Mouse (Mus musculus): ENCODE data around the gene Gja10. TPM values are rescaled to one million over a fixed set of nuclear protein-coding genes. Genes with fewer than 3 reads are reported as not detected.

The Gja10 gene
- polyA plus RNA-seq (2012; fragmentation: generic; extraction: Trizol) = not detected

DNA sequence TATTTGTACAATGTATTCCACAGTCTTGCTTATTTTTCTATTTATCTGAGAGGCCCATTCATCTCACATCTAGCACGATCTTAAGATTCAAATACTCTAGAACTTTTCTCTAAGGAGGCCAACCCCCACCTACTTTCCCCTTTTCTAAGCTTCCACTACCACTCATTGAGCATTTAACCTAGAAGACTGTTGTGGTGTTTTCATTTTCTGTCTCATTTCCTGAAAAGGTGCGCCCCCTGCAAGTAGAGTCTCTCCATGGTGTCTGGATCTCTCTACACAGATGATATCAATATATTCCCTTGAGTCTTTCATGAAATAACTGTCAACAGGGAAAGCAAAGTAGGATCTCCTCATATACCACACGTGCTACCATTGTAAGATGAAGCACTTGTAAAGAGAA lies at the start of gene Gja10:
Gene Gja10 (minus strand): TSS at position 101 of the 400 bp plus-strand sequence.
- TF ChIP-seq CEBPB (IDR thresholded peaks at IDR 0.05; ENCODE audit: insufficient read depth, poor library complexity, severe bottlenecking) = no peak
- no peak for TF ChIP-seq SRF (IDR thresholded peaks at IDR 0.05; ENCODE audit: control insufficient read depth, insufficient read length, low read depth)
- no peak for TF ChIP-seq MYOD1 (IDR thresholded peaks at IDR 0.05; ENCODE audit: control insufficient read depth in 1 of 3, insufficient read length in 2 of 3, low read depth in 2 of 3)
- no peak for TF ChIP-seq MYOG (IDR thresholded peaks at IDR 0.05; ENCODE audit: control insufficient read depth in 1 of 3, insufficient read depth in 1 of 3, insufficient read length in 2 of 3, low read depth in 2 of 3)
- TF ChIP-seq POLR2A (IDR thresholded peaks at IDR 0.05; ENCODE audit: insufficient read length, low read depth) = no peak
- no peak for TF ChIP-seq TCF12 (IDR thresholded peaks at IDR 0.05; ENCODE audit: insufficient read depth, poor library complexity, severe bottlenecking)
- TF ChIP-seq E2F4 (IDR thresholded peaks at IDR 0.05; ENCODE audit: insufficient read depth) = no peak
- TF ChIP-seq REST (IDR thresholded peaks at IDR 0.05; ENCODE audit: insufficient read depth, insufficient read length) = no peak
- no peak for TF ChIP-seq POLR2AphosphoS2 (IDR thresholded peaks at IDR 0.05; ENCODE audit: insufficient read length, low read depth)
- no peak for TF ChIP-seq TCF3 (IDR thresholded peaks at IDR 0.05; ENCODE audit: insufficient read length, low read depth)
- no peak for TF ChIP-seq USF1 (IDR thresholded peaks at IDR 0.05; ENCODE audit: low read depth)
- TF ChIP-seq MAX (IDR thresholded peaks at IDR 0.05; ENCODE audit: low read depth) = no peak
- no peak within 1 kb of the TSS for H3K4me2 ChIP-seq (ENCODE audit: low read depth)
- no peak within 1 kb of the TSS for H3K4me3 ChIP-seq
- no peaks in the 10 kb centered on the region for H3K27me3 ChIP-seq (ENCODE audit: control insufficient read depth, insufficient read depth, insufficient read length)
- H3K79me2 ChIP-seq (ENCODE audit: control insufficient read depth, insufficient read depth) = no peaks in the 10 kb centered on the region
- H3K36me3 ChIP-seq (ENCODE audit: control insufficient read depth, insufficient read depth) = no peaks in the 10 kb centered on the region
- no peak within 1 kb of the TSS for H3ac ChIP-seq (ENCODE audit: control insufficient read depth, insufficient read length)

DNA sequence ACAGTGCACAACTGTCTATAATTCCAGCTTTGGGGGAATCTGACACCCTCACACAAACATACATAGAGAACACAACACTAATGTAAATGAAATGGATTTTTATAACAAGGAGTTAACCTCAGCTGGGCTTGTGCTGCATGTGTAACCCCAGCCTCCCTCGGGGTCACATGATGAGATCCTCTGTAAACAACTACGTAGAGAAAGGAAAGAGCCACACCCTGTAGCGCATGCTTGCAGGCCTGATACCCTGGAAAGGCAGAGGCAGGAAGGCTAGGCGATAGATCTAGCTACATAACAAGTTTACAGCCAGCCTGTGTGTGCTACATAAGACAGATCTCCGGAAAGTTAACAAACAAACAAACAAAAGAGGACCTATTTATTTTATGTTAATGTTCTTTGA lies 49.1 kb upstream of the Gja10 start:
- H3K79me2 ChIP-seq (ENCODE audit: control insufficient read depth, insufficient read depth) = no peaks in the 10 kb centered on the region
- no peaks in the 10 kb centered on the region for H3K27me3 ChIP-seq (ENCODE audit: control insufficient read depth, insufficient read depth, insufficient read length)
- peaks cover 18% of the 10 kb centered on the region for H3K36me3 ChIP-seq (ENCODE audit: control insufficient read depth, insufficient read depth)
- no peak overlapping the region for H3ac ChIP-seq (ENCODE audit: control insufficient read depth, insufficient read length)
- no peak overlapping the region for H3K4me2 ChIP-seq (ENCODE audit: low read depth)
- no peak overlapping the region for H3K4me3 ChIP-seq
- TF ChIP-seq POLR2A (IDR thresholded peaks at IDR 0.05; ENCODE audit: insufficient read length, low read depth) = no peak
- TF ChIP-seq MYOG (IDR thresholded peaks at IDR 0.05; ENCODE audit: control insufficient read depth in 1 of 3, insufficient read depth in 1 of 3, insufficient read length in 2 of 3, low read depth in 2 of 3) = no peak
- no peak for TF ChIP-seq MYOD1 (IDR thresholded peaks at IDR 0.05; ENCODE audit: control insufficient read depth in 1 of 3, insufficient read length in 2 of 3, low read depth in 2 of 3)
- no peak for TF ChIP-seq SRF (IDR thresholded peaks at IDR 0.05; ENCODE audit: control insufficient read depth, insufficient read length, low read depth)
- no peak for TF ChIP-seq REST (IDR thresholded peaks at IDR 0.05; ENCODE audit: insufficient read depth, insufficient read length)
- TF ChIP-seq TCF12 (IDR thresholded peaks at IDR 0.05; ENCODE audit: insufficient read depth, poor library complexity, severe bottlenecking) = no peak
- no peak for TF ChIP-seq E2F4 (IDR thresholded peaks at IDR 0.05; ENCODE audit: insufficient read depth)
- TF ChIP-seq MAX (IDR thresholded peaks at IDR 0.05; ENCODE audit: low read depth) = no peak
- TF ChIP-seq POLR2AphosphoS2 (IDR thresholded peaks at IDR 0.05; ENCODE audit: insufficient read length, low read depth) = no peak
- TF ChIP-seq CEBPB (IDR thresholded peaks at IDR 0.05; ENCODE audit: insufficient read depth, poor library complexity, severe bottlenecking) = no peak
- no peak for TF ChIP-seq USF1 (IDR thresholded peaks at IDR 0.05; ENCODE audit: low read depth)
- TF ChIP-seq TCF3 (IDR thresholded peaks at IDR 0.05; ENCODE audit: insufficient read length, low read depth) = no peak

DNA sequence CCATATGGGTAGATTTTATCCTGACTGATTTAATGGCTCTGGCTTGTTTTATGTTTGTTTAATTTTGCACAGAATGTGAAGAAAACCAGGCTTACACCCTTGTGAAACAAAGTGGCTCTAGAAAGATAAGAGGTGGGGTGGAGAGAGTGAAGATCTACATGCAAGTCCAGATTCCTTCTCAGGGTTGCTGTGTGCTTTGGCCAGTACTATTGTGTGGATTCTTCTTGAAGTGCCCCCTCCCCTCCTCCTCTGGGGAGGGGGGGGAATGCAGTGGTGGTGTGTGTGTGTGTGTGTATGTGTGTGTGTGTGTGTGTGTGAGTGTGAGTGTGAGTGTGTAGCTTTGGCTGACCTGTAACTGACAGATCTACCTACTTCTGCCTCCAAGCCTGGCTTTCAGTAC lies 19.1 kb upstream of the Gja10 start:
- Histone ChIP-seq H3ac (ENCODE audit: control insufficient read depth, insufficient read length) (no peak overlapping the region), H3K27me3 (ENCODE audit: control insufficient read depth, insufficient read depth, insufficient read length) (no peaks in the 10 kb centered on the region), H3K4me2 (ENCODE audit: low read depth) (no peak overlapping the region), H3K79me2 (ENCODE audit: control insufficient read depth, insufficient read depth) (peaks cover 78% of the 10 kb centered on the region), H3K4me3 (no peak overlapping the region), H3K36me3 (ENCODE audit: control insufficient read depth, insufficient read depth) (no peaks in the 10 kb centered on the region)
- TF ChIP-seq USF1 (IDR thresholded peaks at IDR 0.05; ENCODE audit: low read depth) (no peak), MYOG (IDR thresholded peaks at IDR 0.05; ENCODE audit: control insufficient read depth in 1 of 3, insufficient read depth in 1 of 3, insufficient read length in 2 of 3, low read depth in 2 of 3) (no peak), E2F4 (IDR thresholded peaks at IDR 0.05; ENCODE audit: insufficient read depth) (no peak), TCF3 (IDR thresholded peaks at IDR 0.05; ENCODE audit: insufficient read length, low read depth) (no peak), MYOD1 (IDR thresholded peaks at IDR 0.05; ENCODE audit: control insufficient read depth in 1 of 3, insufficient read length in 2 of 3, low read depth in 2 of 3) (no peak), POLR2A (IDR thresholded peaks at IDR 0.05; ENCODE audit: insufficient read length, low read depth) (no peak), MAX (IDR thresholded peaks at IDR 0.05; ENCODE audit: low read depth) (no peak), SRF (IDR thresholded peaks at IDR 0.05; ENCODE audit: control insufficient read depth, insufficient read length, low read depth) (no peak), POLR2AphosphoS2 (IDR thresholded peaks at IDR 0.05; ENCODE audit: insufficient read length, low read depth) (no peak), TCF12 (IDR thresholded peaks at IDR 0.05; ENCODE audit: insufficient read depth, poor library complexity, severe bottlenecking) (no peak), REST (IDR thresholded peaks at IDR 0.05; ENCODE audit: insufficient read depth, insufficient read length) (no peak), CEBPB (IDR thresholded peaks at IDR 0.05; ENCODE audit: insufficient read depth, poor library complexity, severe bottlenecking) (no peak)

DNA sequence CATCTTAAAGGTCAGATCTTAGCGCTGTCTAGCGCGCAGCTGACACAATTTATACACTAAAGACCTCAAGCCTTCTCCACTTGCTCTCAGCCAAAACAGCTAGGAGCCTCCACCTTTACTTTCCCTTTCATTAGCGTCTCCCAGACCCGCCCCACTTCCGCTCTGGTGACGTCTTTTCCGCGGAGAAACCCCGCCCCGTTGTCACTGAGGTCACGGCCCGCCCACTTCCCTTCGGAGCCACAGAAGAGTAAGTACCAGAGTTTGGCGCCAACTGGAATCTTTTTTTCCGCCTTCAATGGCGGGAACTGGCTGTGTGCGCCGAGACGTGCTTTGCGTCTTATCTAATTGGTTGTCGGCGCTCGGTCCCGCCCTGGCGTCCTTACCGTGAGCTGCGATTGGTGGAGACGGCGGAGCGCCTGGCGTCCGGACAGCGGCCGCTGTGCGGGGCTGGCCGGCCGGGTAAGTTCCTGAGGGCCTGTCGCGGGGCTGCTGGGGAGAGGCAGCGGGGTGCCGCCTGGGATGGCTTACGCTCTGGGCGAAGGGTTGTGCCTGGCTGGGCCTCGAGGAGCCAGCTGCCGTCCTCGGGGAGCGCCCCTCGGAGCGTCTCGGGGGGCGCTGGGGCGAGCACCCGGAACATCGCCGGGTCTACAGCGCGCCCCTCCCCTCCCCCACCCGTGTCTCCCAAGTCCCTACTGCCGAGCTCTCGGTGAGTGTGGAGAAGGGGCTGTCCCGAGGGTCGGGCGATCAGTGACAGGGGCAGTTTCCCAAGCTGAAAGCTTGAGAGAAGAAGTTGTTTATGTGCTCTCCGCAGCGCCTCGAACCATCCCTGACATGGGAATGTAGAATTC lies 12.7 kb upstream of the Gja10 start, which contains the start of gene Casp8ap2:
Gene Casp8ap2 (plus strand): TSS at position 418 of the 848 bp plus-strand sequence.
- Histone ChIP-seq H3K36me3 (ENCODE audit: control insufficient read depth, insufficient read depth) (no peaks in the 10 kb centered on the region), H3K4me2 (ENCODE audit: low read depth) (peak within 1 kb of the TSS; percentile 93)
- TF ChIP-seq TCF12 (IDR thresholded peaks at IDR 0.05; ENCODE audit: insufficient read depth, poor library complexity, severe bottlenecking) (no peak), POLR2AphosphoS2 (IDR thresholded peaks at IDR 0.05; ENCODE audit: insufficient read length, low read depth) (peak; percentile 73), REST (IDR thresholded peaks at IDR 0.05; ENCODE audit: insufficient read depth, insufficient read length) (no peak), E2F4 (IDR thresholded peaks at IDR 0.05; ENCODE audit: insufficient read depth) (peak; percentile 92), POLR2A (IDR thresholded peaks at IDR 0.05; ENCODE audit: insufficient read length, low read depth) (peak; percentile 75), MYOD1 (IDR thresholded peaks at IDR 0.05; ENCODE audit: control insufficient read depth in 1 of 3, insufficient read length in 2 of 3, low read depth in 2 of 3) (peak in 1 of 3 experiments; percentile 25), USF1 (IDR thresholded peaks at IDR 0.05; ENCODE audit: low read depth) (no peak)

More for the DNA sequence above, 12.7 kb upstream of the Gja10 start, which contains the start of gene Casp8ap2:
- peaks cover 46% of the 10 kb centered on the region for H3K79me2 ChIP-seq (ENCODE audit: control insufficient read depth, insufficient read depth)
- peak within 1 kb of the TSS; percentile 59 for H3K4me3 ChIP-seq
- H3K27me3 ChIP-seq (ENCODE audit: control insufficient read depth, insufficient read depth, insufficient read length) = no peaks in the 10 kb centered on the region
- H3ac ChIP-seq (ENCODE audit: control insufficient read depth, insufficient read length) = peak within 1 kb of the TSS; percentile 47
